Mouse (Mus musculus) left cerebral cortex, adult 8-10 months (tissue): ENCODE measurements at regions not wholly inside any gene's neighbourhood (a gene's known extent, or its start where the extent isn't known, plus 50 kb on each side); places are given as distances from the start of the nearest gene placed in this dataset.

Experiments
- DNase-seq, 2 experiments: peaks; one replicate each; pipeline ENCODE4 v3.0.0; 2022; ENCODE audit warnings: low spot score in 2 of 2

DNA sequence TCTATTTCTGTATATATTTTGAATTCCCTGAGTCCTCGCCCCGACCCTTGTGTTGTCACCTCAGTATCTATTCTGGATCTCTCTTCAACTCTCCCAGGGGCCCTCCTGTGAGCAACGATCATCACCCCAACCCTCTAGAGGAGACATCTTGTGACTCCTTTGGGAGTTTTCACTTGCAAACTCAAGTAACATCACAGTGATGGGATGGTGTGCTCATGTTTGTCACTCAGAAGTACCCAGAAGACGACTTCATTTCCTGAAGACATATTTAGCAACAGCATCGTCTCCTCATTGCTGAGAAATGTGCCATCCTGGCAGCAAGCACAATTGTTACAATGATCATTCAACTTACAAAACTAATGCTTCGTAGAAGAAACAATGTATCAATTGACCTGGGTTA is 57.9 kb upstream of the Mbip start:
- DNase-seq: no peak

DNA sequence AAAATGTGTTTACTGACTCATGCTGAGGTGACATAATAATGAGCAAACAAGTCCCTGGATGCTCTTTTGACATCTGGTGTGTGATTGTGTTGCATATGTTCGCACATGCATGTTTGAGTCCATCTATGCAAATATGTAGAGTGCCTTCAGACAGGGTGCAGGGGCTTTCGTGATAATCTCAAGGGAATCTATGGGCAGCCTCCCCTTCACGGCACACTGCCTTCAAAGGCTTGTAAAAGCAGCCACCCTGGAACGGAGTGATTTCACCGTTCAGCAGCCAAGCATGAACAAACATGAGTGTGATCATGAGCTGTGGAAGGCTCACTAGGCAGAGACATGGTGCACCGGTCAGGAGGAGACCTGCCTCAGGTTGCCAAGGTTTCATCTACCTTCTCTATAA is 57.1 kb upstream of the Mbip start:
- no peak for DNase-seq

DNA sequence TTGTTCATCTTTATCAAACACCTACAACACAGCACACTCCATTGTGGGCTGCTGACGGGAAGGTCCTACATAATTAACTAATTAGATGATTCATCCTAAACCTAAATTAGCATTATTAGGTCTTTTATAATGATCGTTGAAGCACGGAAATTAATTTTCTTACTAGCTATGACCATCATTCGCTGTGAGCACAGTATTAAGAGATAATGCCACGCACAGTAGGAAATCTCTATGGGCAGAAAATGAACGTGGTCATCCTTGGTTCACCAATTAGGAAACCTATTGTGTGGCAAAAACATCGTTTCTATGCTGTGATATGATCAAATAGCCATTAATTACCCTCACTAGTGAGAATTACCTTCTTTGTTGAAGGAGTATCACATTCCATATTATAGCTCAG is 56.4 kb upstream of the Mbip start:
- DNase-seq: no peak
